Mouse (Mus musculus): ENCODE measurements around the gene Endou. TPM values are rescaled to one million over a fixed set of nuclear protein-coding genes. Genes with fewer than 3 reads are reported as not detected.
A peak's percentile ranks its signal among the peaks of the same experiment; 100 is the strongest.

Endou gene
- polyA plus RNA-seq, 1 experiment from 2014 or later: 0.86 TPM

DNA sequence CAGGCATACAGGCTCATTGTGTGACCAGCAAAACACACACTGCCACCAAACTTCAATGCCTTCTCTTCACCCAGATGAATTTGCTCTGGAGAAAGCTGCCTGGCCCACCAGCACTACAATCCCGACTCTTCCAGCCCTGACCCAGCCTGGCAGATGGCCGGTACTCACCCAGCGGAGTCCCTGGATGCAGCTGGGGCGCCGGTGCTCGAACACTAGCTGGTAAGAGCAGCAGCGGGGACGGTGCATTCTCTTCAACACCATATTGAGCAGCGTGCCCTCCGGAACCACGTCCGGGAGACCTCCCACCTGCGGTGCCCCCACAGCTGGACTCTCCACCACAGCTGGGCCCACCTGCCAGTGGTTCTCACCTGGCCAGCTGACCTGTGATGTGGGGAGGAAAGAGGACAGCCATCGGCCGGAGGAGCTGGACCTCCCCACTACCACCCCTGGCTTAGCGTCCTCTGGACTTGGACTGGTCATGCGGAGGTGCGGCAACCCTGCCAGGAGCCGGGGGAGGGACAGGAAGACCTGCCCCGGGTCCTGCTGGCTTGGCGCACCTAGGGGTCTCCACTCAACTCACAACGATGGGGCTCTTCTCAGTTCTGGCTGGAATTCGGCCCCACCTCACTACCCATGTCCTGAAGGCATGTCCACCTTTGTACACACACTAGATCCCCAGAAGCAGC is 35.6 kb upstream of the Endou start:
- peak overlapping the region; percentile 87 for H3K27ac ChIP-seq
- ATAC-seq (replicated peaks; ENCODE audit: insufficient number of reproducible peaks, insufficient read depth, low FRiP score, low read depth): no peak
- H3K9ac ChIP-seq: peak overlapping the region; percentile 70
- no peaks in the 10 kb centered on the region for H3K9me3 ChIP-seq (replicated peaks)
- H3K4me1 ChIP-seq (replicated peaks): peaks cover 49% of the 10 kb centered on the region
- peak overlapping the region; percentile 54 for H3K4me3 ChIP-seq
- peak overlapping the region; percentile 95 for H3K4me2 ChIP-seq
- WGBS: 14% methylated on average over 23 of the region's 23 CpGs
- no peaks in the 10 kb centered on the region for H3K36me3 ChIP-seq
- no peaks in the 10 kb centered on the region for H3K27me3 ChIP-seq

DNA sequence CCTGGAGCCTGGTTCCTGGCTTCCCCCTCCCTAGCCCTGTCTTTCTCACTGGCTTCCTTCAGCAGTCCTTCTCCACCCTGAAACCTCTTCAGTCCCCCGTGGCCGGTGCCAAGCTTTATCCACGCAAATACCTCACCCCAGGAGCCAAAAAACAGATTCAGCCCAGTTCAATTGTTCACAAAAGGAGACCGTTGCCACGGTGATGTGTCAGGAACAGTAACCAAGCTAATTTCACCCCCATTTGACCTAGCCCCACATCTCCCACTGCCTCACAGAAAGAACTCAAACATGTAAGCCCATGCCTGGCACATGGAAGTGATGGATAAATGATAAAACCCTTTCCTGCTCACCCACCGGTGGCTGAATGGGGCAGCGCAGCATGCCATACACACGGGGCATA is 35.1 kb upstream of the Endou start:
- Histone ChIP-seq H3K36me3 (no peaks in the 10 kb centered on the region), H3K27me3 (no peaks in the 10 kb centered on the region), H3K9ac (peak overlapping the region; percentile 70), H3K4me1 (replicated peaks) (peaks cover 45% of the 10 kb centered on the region), H3K4me3 (peak overlapping the region; percentile 54), H3K9me3 (replicated peaks) (no peaks in the 10 kb centered on the region), H3K4me2 (peak overlapping the region; percentile 95), H3K27ac (peak overlapping the region; percentile 87; the same call in 1 of the 2 replicates)
- WGBS: 25% methylated on average over 8 of the region's 8 CpGs
- no peak for ATAC-seq (replicated peaks; ENCODE audit: insufficient number of reproducible peaks, insufficient read depth, low FRiP score, low read depth)

DNA sequence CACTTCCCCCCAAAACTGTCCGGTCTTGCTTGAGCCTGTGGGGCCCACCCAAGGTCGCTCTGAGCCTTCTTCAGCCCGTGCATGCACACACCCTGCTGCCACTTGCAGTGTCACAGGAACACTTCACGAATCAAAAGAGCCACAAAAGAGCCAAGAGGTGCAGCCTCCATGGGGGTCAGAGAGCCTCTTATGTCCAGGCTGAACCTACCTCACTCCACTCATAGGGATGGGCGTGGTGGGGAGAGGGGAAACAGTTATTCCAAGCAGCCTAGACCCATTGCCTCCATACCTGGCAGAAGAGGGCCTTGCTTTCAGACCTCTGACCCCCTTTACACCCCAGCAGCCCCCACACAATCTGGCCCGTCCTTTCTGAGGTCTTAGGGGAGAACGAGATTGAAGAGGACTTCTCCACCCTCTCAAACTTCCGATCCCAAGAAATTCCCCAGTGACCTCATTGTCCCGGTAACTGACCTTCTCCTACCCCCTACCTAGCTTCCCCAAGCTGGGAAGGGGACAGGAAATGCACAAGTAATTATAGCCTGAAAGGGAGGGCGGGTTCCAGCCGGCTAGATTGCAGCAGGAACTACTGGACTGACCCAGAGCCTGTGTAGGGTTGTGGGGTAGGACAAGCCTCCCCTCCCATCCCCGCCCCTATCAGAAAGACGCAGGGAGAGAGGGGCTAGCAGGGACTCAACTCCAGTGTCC is 34.1 kb upstream of the Endou start:
- H3K27me3 ChIP-seq: no peaks in the 10 kb centered on the region
- H3K27ac ChIP-seq: no peak overlapping the region
- no peaks in the 10 kb centered on the region for H3K9me3 ChIP-seq (replicated peaks)
- no peak overlapping the region for H3K9ac ChIP-seq
- H3K4me1 ChIP-seq (replicated peaks): peaks cover 45% of the 10 kb centered on the region
- H3K4me2 ChIP-seq: peak overlapping the region; percentile 95
- H3K4me3 ChIP-seq: peak overlapping the region; percentile 54
- no peak for ATAC-seq (replicated peaks; ENCODE audit: insufficient number of reproducible peaks, insufficient read depth, low FRiP score, low read depth)
- H3K36me3 ChIP-seq: no peaks in the 10 kb centered on the region
- WGBS: 46% methylated on average over 13 of the region's 13 CpGs

DNA sequence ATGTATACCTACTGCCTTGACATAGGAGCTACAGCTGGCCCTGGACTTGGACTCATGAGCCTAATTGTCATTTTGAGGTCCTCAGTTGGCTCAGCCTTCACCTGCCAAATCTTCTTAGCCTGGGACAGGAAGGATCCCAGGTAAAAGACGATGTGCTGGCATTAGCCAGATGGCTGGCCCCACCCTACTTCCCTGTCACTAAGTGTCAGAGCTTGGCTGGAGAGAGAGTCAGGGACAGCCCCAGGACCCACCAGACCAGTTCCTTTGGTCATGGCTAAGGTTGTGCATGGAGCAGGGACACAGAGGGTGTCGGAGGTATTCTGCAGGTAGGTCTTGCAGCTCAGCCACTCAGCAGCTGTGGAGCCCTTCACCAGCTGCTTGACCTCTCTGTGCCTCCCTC is 33.4 kb upstream of the Endou start:
- Histone ChIP-seq H3K9me3 (replicated peaks) (no peaks in the 10 kb centered on the region), H3K27ac (no peak overlapping the region), H3K4me2 (0 out of 2 replicates have a peak overlapping the region, but pooled peaks have one; percentile 95), H3K36me3 (no peaks in the 10 kb centered on the region; the same call in 1 of the 2 replicates), H3K9ac (no peak overlapping the region), H3K27me3 (no peaks in the 10 kb centered on the region), H3K4me3 (no peak overlapping the region), H3K4me1 (replicated peaks) (peaks cover 45% of the 10 kb centered on the region)
- 70% methylated on average over 2 of the region's 2 CpGs for WGBS
- no peak for ATAC-seq (replicated peaks; ENCODE audit: insufficient number of reproducible peaks, insufficient read depth, low FRiP score, low read depth)

DNA sequence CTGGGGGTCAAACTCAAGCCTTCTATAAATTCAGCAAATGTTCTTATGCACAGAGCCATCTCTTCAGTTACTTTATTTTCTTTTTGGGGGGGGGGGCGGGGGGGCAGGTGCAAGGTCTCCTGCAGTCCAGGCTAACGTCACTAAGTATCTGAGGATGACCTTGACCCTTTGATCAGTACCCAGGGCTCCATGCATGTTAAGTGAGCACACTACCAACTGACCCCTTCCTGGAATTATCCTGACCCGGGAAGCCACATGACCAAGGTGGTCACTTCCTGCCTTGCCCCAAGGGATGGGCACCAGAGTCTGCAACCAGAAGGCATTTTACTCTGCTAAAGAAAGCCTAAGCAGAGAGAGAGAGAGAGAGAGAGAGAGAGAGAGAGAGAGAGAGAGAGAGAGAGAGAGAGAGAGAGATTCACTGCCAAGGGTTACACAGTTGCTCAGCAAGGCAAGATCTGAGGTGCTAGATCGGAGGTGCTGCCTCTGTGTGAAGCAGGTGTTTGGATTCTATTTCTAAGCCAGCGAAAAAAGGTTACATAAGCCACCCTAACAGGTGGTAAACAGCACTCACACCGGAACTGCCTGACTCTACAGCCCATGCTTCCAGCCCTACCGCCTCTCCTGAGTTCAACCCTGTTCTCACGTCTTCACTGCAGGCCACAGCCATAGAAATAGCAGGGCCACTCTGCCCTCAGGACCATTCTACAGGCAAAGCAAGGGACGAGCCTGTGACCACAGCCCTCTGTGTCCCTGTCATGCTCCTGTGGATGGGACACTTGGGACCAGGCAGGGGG is 32.3 kb upstream of the Endou start:
- Histone ChIP-seq H3K4me3 (no peak overlapping the region), H3K9ac (no peak overlapping the region), H3K4me2 (no peak overlapping the region), H3K36me3 (peaks cover 3% of the 10 kb centered on the region; the same call in 1 of the 2 replicates), H3K4me1 (replicated peaks) (peaks cover 41% of the 10 kb centered on the region), H3K9me3 (replicated peaks) (no peaks in the 10 kb centered on the region), H3K27me3 (no peaks in the 10 kb centered on the region), H3K27ac (no peak overlapping the region)
- 65% methylated on average over 9 of the region's 9 CpGs for WGBS
- no peak for ATAC-seq (replicated peaks; ENCODE audit: insufficient number of reproducible peaks, insufficient read depth, low FRiP score, low read depth)

DNA sequence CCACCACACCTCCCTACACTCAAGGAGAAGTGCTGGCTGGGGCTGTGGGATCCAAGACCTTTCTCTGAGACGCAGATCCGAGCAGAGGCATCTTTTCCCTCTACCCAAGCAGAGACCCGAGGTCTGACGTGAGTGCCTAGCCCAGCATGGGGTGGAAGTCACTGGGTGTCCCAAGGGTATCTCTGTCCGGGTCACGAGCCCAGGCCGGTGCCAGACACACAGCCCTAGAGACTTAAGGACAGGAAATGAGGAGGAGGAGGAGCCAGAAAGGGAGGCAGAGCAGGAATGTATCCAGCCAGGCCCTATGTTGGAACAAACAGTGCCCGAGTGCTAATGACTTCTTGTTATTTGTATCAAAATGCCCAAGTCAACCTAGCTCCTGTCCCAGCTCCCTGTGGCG is 31.6 kb upstream of the Endou start:
- ATAC-seq (replicated peaks; ENCODE audit: insufficient number of reproducible peaks, insufficient read depth, low FRiP score, low read depth): no peak
- no peak overlapping the region for H3K4me3 ChIP-seq
- WGBS: 49% methylated on average over 9 of the region's 9 CpGs
- H3K27ac ChIP-seq: no peak overlapping the region
- no peaks in the 10 kb centered on the region for H3K9me3 ChIP-seq (replicated peaks)
- no peak overlapping the region for H3K4me2 ChIP-seq
- H3K27me3 ChIP-seq: no peaks in the 10 kb centered on the region
- H3K36me3 ChIP-seq: peaks cover 3% of the 10 kb centered on the region; the same call in 1 of the 2 replicates
- peaks cover 35% of the 10 kb centered on the region for H3K4me1 ChIP-seq (replicated peaks)
- no peak overlapping the region for H3K9ac ChIP-seq

DNA sequence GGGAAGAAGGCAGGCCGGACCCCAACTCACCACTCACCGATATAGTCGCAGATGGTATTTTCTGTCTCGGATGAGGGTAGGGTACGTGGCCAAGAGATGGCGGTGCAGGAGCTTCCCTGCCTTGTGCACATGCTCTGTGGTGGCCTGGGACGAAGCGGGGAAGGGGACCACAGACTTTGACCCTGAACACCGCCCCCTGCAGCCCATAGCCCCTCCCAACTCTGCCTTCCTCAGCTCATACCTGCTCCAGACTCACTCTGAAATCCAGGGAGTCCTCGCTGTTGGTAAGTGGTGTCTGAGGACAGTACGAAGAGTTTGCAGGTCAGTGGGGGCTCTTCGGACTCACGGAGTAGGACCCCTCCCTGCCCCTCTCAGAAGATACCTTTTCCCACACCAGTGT is 30.3 kb upstream of the Endou start:
- WGBS: 63% methylated on average over 13 of the region's 13 CpGs
- no peak overlapping the region for H3K4me2 ChIP-seq
- H3K4me3 ChIP-seq: no peak overlapping the region
- H3K9ac ChIP-seq: no peak overlapping the region
- H3K36me3 ChIP-seq: peaks cover 3% of the 10 kb centered on the region; the same call in 1 of the 2 replicates
- H3K27ac ChIP-seq: no peak overlapping the region
- no peaks in the 10 kb centered on the region for H3K27me3 ChIP-seq
- peaks cover 23% of the 10 kb centered on the region for H3K4me1 ChIP-seq (replicated peaks)
- no peak for ATAC-seq (replicated peaks; ENCODE audit: insufficient number of reproducible peaks, insufficient read depth, low FRiP score, low read depth)
- H3K9me3 ChIP-seq (replicated peaks): no peaks in the 10 kb centered on the region

DNA sequence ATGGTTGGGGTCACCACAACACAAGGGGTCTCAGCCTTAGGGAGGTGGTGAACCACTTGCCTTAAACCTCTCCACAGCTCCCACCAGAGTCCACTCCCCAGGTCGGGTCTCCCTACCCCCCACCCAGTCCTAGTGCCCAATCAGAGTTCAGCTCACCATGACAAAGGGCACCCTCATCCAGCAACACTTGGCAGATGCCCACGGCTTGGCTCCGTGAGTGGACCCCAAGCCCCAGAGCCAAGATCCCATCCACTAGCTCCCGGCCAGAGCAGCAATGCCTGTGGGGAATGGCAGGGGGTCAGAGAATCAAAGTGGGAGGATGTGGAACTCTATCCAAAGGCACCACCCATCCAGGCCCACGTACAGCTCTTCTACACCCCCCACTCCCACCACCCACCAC is 29.8 kb upstream of the Endou start:
- WGBS: 73% methylated on average over 5 of the region's 5 CpGs
- H3K4me1 ChIP-seq (replicated peaks): peaks cover 20% of the 10 kb centered on the region
- H3K9ac ChIP-seq: no peak overlapping the region
- no peak overlapping the region for H3K4me2 ChIP-seq
- H3K27ac ChIP-seq: no peak overlapping the region
- no peaks in the 10 kb centered on the region for H3K27me3 ChIP-seq
- H3K4me3 ChIP-seq: no peak overlapping the region
- no peak for ATAC-seq (replicated peaks; ENCODE audit: insufficient number of reproducible peaks, insufficient read depth, low FRiP score, low read depth)
- peaks cover 3% of the 10 kb centered on the region; the same call in 1 of the 2 replicates for H3K36me3 ChIP-seq
- H3K9me3 ChIP-seq (replicated peaks): no peaks in the 10 kb centered on the region

DNA sequence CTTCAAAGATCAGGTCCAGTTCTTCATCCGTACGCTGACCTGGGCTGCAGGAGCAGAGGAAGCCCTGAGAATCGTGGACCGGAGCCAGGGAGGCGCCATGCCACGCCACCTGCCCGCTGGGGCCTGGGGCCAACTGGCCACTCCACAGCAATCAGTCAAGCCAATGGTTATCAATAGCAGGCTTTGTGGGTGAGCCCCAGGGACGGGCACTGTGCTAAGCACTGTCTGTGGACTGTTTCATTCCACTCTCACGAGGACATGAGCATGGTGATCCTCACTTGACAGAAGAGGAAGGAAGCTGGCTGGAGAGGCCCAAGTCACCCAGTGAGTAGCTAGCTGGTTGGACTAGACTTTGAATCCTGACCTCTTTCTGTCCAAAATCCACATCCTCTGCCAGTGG is 28.9 kb upstream of the Endou start:
- Histone ChIP-seq H3K9ac (no peak overlapping the region), H3K36me3 (peaks cover 3% of the 10 kb centered on the region; the same call in 1 of the 2 replicates), H3K4me1 (replicated peaks) (peaks cover 24% of the 10 kb centered on the region), H3K27me3 (no peaks in the 10 kb centered on the region), H3K4me3 (no peak overlapping the region), H3K4me2 (no peak overlapping the region), H3K27ac (no peak overlapping the region), H3K9me3 (replicated peaks) (no peaks in the 10 kb centered on the region)
- no peak for ATAC-seq (replicated peaks; ENCODE audit: insufficient number of reproducible peaks, insufficient read depth, low FRiP score, low read depth)
- 87% methylated on average over 9 of the region's 9 CpGs for WGBS

DNA sequence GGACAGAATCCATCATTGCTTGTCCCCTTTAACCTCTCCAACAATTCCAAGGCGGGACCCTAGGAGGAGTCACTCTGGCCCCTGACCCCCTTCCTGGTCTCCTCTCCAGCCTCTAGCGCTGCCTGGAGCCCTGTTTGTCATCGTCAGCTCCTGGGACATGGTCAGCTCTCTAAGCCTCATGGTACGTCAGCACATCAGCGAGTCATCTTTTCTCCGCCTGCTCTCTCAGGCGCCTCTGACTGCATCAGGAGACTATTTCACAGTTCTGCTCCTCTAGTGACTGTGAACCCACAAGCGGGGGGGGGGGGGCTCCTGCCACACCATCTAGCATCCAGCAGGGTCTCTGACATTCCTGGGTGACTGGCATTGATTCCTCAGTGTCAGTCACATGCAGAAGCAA is 24.2 kb upstream of the Endou start:
- H3K36me3 ChIP-seq: peaks cover 3% of the 10 kb centered on the region; the same call in 1 of the 2 replicates
- H3K4me2 ChIP-seq: no peak overlapping the region
- no peak for ATAC-seq (replicated peaks; ENCODE audit: insufficient number of reproducible peaks, insufficient read depth, low FRiP score, low read depth)
- H3K27ac ChIP-seq: no peak overlapping the region
- no peaks in the 10 kb centered on the region for H3K27me3 ChIP-seq
- peaks cover 38% of the 10 kb centered on the region for H3K4me1 ChIP-seq (replicated peaks)
- H3K9ac ChIP-seq: no peak overlapping the region
- no peaks in the 10 kb centered on the region for H3K9me3 ChIP-seq (replicated peaks)
- WGBS: 44% methylated on average over 8 of the region's 8 CpGs
- no peak overlapping the region for H3K4me3 ChIP-seq

DNA sequence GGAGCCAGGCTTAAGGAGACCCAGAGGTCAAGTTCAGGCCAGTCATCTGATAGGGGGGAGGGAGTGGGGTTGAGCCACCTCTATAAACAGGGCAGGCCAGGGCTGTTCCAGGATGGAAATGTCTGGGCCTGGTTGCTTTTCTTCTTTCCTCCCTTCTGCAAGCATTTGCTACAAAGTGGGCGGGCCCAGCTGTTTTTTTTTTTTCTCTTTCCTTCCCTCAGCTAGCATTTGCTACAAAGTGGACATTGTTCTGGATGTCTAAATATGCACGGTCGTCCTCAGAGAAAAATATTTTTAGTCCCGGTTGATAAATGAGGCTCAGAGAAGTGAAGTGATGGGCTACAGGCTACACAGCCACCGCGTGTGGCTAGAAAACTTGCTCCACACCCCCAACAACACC is 23.3 kb upstream of the Endou start:
- ATAC-seq (replicated peaks; ENCODE audit: insufficient number of reproducible peaks, insufficient read depth, low FRiP score, low read depth): no peak; the same call in 1 of the 2 replicates
- Histone ChIP-seq H3K4me3 (no peak overlapping the region), H3K27ac (peak overlapping the region; percentile 24; the same call in 1 of the 2 replicates), H3K9ac (peak overlapping the region; percentile 28; the same call in 1 of the 2 replicates), H3K9me3 (replicated peaks) (no peaks in the 10 kb centered on the region), H3K4me2 (no peak overlapping the region), H3K27me3 (no peaks in the 10 kb centered on the region), H3K36me3 (peaks cover 3% of the 10 kb centered on the region; the same call in 1 of the 2 replicates), H3K4me1 (replicated peaks) (peaks cover 47% of the 10 kb centered on the region)
- 29% methylated on average over 6 of the region's 6 CpGs for WGBS

Data from heart, embryonic 15.5 days (tissue).